Mouse (Mus musculus): ENCODE results near the gene Zfp39.

The Zfp39 gene

DNA sequence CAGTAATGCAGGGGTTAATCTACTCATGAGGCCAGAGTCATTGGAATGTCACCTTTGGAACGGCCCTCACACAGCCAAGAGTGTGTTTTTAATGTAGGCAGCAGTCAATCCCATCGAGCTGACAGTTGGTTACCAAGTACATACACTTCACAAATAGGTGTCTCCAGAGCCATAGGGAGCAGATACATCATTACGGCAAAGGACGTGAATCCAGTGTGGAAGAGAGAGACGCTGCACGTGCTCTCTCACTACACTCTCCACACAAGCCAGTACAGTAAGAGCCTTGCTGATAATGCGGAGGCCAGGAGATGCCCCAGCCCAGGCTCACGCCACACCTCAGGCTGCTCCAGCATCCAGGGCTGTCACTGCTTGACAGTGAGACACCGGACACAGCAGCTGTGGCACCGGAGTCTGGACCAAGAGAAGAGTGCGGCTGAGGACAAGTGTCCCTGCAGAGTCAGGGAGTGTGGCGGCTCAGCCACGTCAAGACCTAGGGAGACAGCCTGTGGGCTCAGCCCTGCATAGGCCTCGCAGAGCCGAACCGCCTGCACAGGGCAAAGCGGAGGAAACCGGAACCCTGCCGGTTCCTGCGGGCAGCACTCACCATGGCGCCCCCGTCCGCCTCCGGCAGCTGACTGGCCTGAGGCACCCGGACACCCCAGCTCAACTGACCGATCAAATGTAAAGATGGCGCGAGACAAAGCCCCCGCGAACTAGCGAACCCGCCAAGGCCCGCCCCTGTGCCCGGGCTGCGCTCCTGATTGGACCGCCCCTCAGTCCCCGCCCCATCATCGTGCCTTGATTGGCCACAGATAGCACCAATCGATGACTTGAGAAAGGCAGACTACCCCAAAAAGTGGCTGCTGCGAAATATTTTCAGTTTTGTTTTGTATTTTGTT, at the start of gene Zfp39:
TSS of gene Zfp39 (minus strand) at position 715 of the 899 bp plus-strand sequence.
- DNase-seq (ENCODE audit: extremely low read depth, low read depth): peak; percentile 75

DNA sequence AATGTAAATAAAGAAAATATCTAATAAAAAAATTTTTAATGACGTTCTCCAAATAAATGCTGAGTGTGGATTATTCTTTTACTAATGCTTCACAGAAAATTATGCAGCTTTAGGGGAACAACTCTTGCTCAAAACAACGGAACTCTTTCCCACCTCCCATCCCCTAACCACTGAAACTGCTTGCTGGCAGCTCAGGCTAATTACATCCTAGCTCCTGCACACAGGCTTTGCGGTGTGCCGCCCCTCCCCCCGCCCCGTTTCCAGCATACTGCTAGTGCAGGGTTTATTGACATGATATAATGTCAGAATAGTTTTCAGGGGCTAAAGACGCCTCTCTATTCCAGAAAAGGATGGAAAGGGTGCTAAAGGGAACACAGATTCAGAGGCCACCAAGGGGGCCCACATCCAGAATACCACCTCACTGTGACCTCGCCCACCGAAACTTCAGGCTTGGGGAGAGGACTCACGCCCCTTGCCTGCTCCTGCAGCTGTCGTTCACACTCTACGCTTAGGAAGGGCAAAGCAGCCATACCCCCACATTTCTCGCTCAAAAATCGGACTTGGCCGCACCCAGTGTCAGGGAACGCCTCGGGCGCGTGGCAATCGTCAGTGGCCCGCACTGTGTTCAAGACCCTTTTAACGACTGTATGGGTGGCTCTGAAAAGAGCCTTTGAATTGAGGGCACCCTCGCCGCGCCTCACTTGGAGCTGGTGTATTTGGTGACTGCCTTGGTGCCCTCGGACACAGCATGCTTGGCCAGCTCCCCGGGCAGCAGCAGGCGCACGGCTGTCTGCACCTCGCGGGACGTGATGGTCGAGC, 49.5 kb upstream of the Zfp39 start:
- DNase-seq (ENCODE audit: extremely low read depth, low read depth): no peak

GRCm38 (mm10) chr11:58951210-58951609, 47.2 kb upstream of the Zfp39 start:
- DNase-seq (ENCODE audit: extremely low read depth, low read depth): no peak

- DNase-seq (ENCODE audit: extremely low read depth, low read depth): no peak
Observed at GRCm38 (mm10) chr11:58949480-58950431, 45.7 kb upstream of the Zfp39 start.

DNA sequence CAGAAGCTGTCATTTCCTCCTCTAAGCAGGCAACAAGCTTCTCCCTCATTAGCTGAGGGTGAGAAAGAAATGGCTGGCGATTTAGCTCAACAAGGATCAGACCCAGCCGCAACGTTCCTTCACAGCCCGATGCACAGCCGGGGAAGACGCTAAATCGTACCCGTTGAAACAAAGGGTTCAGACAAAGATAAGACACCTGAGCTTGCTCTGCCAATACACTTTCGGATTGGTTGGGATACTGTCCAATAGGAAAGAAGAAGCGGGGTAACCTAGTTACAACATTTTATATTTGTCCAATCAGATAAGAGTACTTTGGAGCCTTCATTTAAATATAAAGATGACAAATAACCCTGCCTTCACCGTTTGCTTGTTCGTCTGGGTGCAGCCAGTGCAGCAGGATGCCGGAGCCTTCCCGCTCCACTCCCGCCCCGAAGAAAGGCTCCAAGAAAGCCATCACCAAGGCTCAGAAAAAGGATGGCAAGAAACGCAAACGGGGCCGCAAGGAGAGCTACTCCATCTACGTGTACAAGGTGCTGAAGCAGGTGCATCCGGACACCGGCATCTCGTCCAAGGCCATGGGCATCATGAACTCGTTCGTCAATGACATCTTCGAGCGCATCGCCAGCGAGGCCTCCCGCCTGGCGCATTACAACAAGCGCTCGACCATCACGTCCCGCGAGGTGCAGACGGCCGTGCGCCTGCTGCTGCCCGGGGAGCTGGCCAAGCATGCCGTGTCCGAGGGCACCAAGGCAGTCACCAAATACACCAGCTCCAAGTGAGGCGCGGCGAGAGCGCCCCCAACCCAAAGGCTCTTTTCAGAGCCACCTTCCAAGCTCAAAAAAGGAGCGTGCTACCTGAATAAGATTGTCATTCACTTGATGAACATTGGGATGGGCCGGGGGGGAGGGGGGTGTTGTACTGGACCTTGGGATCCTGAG, 44.8 kb upstream of the Zfp39 start, which contains the start of gene Hist3h2ba:
TSS of gene Hist3h2ba (plus strand) at position 379 of the 938 bp plus-strand sequence.
- DNase-seq (ENCODE audit: extremely low read depth, low read depth): peak; percentile 96

GRCm38 (mm10) chr11:58947798-58948528, 43.9 kb upstream of the Zfp39 start:
- DNase-seq (ENCODE audit: extremely low read depth, low read depth): no peak

DNA sequence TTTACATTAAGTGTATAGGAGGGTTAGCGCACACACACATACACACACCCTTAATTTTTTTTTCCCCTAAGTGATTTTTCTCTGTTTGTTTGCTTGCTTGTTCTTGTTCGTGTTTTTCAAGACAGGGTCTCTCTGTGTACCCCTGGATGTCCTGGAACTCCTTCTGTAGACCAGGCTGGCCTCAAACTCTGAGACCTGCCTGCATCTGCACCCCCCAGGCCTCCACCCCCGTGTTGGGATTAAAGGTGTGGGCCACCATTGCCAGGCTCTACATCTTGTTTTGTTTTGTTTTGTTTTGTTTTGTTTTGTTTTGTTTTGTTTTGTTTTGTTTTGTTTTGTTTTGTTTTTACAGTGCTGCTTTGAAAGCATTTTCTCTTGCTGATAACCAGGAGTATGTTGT, 43.3 kb upstream of the Zfp39 start:
- DNase-seq (ENCODE audit: extremely low read depth, low read depth): no peak

GRCm38 (mm10) chr11:58944136-58944535, 40.1 kb upstream of the Zfp39 start:
- no peak for DNase-seq (ENCODE audit: extremely low read depth, low read depth)

- no peak for DNase-seq (ENCODE audit: extremely low read depth, low read depth)
Observed at GRCm38 (mm10) chr11:58939088-58939439, 35.0 kb upstream of the Zfp39 start.

DNA sequence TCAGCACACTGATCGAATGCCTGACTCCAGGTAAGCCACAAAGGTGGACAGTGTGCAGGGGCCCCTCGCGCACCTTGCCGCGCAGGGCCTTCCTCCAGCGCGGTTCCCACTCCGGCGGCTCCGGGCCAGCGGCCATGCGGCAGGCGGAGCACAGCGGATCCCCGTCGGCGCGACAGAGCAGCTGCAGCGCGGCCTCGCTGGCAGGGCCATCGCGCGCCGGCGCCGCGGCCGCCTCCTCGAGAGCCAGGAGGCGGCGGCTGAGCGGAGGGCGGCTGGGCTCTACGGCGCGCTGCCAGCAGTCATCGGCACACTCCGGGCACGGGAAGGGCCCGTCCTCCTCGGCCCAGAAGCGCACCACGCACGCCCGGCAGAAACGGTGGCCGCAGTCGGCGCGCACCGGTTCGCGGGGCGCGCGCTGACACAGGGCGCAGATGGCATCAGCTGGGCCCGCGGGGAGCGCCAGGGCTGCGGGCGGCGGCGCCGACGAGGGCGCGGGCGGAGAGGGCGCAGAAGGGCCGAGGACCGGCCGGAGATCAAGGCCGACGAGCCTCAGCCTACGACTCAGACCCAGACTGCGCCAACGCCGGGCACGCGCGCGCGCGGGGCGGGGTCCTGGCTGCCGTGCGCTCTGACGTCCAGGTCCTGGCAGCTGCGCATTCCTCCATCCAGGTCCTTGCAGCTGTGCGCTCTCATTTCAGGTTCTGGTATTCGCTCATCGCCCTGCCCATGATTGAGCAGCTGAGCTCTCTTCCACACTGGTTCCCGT, 34.5 kb upstream of the Zfp39 start, which contains the start of gene Rnf187:
TSS of gene Rnf187 (minus strand) at position 595 of the 766 bp plus-strand sequence.
- DNase-seq (ENCODE audit: extremely low read depth, low read depth): peak; percentile 82

- DNase-seq (ENCODE audit: extremely low read depth, low read depth): no peak
Observed at GRCm38 (mm10) chr11:58937909-58938308, 33.9 kb upstream of the Zfp39 start.

DNA sequence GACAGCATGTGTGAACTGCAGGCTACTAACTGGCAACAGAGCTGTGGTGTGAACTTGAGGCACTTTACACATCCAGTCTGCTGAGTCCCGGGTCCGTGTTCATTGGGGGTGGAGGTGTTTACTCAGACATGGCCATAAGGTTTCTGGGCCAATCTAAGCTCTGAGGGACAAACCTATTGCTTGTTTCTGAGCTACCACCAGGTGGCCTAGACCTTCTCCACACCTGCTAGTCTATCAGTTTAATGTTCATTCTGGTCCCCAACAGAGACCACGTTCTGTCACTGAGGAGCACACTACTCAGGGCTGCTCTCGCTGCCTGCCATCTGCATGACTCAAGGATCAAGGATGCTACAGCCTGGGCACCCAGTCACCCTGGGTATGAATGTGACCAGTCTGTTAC, 27.6 kb upstream of the Zfp39 start:
- no peak for DNase-seq (ENCODE audit: extremely low read depth, low read depth)

- DNase-seq (ENCODE audit: extremely low read depth, low read depth): no peak
Observed at GRCm38 (mm10) chr11:58930254-58930653, 26.2 kb upstream of the Zfp39 start.

DNA sequence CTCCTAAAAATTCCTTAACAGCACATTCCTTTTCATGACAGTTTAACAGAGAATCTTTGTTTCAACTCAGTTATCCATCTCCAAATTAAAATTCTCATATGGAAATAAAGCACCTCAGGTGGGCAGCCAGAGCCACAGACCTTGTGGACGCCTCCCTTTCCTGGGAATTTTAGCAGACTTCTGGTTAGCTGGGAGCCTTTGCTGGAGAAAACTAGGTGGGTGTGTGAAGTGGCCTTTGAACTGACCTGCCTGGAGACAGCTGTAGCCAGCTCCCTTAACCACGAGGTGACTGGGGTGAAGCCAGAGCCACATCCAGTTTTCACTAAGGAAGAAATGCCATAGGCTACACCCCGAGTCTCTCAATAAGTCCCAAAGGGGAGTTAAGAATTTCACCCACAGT, 25.6 kb upstream of the Zfp39 start:
- no peak for DNase-seq (ENCODE audit: extremely low read depth, low read depth)

- DNase-seq (ENCODE audit: extremely low read depth, low read depth): no peak
Observed at GRCm38 (mm10) chr11:58929055-58929454, 25.0 kb upstream of the Zfp39 start.

- peak; percentile 91 for DNase-seq (ENCODE audit: extremely low read depth, low read depth)
Observed at GRCm38 (mm10) chr11:58927790-58928651, 24.0 kb upstream of the Zfp39 start.

GRCm38 (mm10) chr11:58927053-58927452, 23.0 kb upstream of the Zfp39 start:
- DNase-seq (ENCODE audit: extremely low read depth, low read depth): no peak

DNA sequence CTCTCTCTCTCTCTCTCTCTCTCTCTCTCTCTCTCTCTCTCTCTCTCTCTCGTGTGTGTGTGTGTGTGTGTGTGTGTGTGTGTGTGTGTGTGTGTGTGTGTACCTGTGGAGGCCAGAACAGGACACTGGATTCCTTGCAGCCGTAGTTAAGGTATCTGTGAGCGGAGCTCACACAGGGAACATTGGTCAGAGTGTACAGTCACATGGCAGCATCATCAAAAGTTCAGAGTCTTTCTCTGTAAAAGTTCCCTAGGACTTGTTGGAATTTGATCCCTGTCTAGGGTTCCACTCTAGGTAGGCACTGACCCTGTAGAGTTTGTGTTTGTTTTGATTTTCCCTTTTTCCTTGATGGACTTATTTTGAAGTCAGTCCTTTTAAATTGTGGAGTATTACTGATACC, 22.6 kb upstream of the Zfp39 start:
- DNase-seq (ENCODE audit: extremely low read depth, low read depth): no peak
